Mouse (Mus musculus): ENCODE measurements around the gene Myof. TPM values are rescaled to one million over a fixed set of nuclear protein-coding genes. Genes with fewer than 3 reads are reported as not detected.
A peak's percentile ranks its signal among the peaks of the same experiment; 100 is the strongest.

The Myof gene
- total and polyA plus RNA-seq, 3 experiments = 0.30 to 4.1 (median 0.59) TPM

- Histone ChIP-seq H3K79me2 (replicated peaks; ENCODE audit: control insufficient read depth, extremely low read depth, insufficient read depth, poor library complexity, severe bottlenecking) (no peaks in the 10 kb centered on the region), H3K4me1 (ENCODE audit: control insufficient read depth in 1 of 2, insufficient read depth in 2 of 2) (peaks cover 3 to 16% of the 10 kb centered on the region in 2 experiments; a peak in 2 of 4 replicates), H3K4me2 (ENCODE audit: insufficient read depth, low read depth, poor library complexity, severe bottlenecking) (no peak overlapping the region), H3K9me3 (replicated peaks; ENCODE audit: low read length) (no peaks in the 10 kb centered on the region), H3K36me3 (replicated peaks in 1 of 2; ENCODE audit: control insufficient read depth in 1 of 2, insufficient read depth in 1 of 2, low read length in 1 of 2) (no peaks in the 10 kb centered on the region), H3K27me3 (replicated peaks) (no peaks in the 10 kb centered on the region), H3K9ac (ENCODE audit: insufficient read depth, low read depth) (no peak overlapping the region), H3K4me3 (replicated peaks in 1 of 3; ENCODE audit: low read depth in 2 of 3, low read length in 2 of 3, poor library complexity in 1 of 3) (no peak overlapping the region), H3K27ac (ENCODE audit: insufficient read depth, low read depth) (no peak overlapping the region)
- peak; percentile 18 for DNase-seq (ENCODE audit: extremely low read depth)
- dilution Hi-C loops (cut with MboI; ENCODE audit: extremely low pct_ligation_motif_present, extremely low pct_unique_long_range_greater_than_20kb, low sequenced_read_pairs) (no loop called here), in situ Hi-C loops (cut with MboI; ENCODE audit: low pct_ligation_motif_present, low pct_unique_long_range_greater_than_20kb, low sequenced_read_pairs) (no loop called here)
- TF ChIP-seq TBP (conservative IDR thresholded peaks at IDR 0.05; ENCODE audit: low read depth, low read length) (no peak), JUND (conservative IDR thresholded peaks at IDR 0.05; ENCODE audit: low read depth, low read length) (no peak), ELF1 (IDR thresholded peaks at IDR 0.05; ENCODE audit: low read depth, low read length) (no peak), SIN3A (IDR thresholded peaks at IDR 0.05; ENCODE audit: low read length) (no peak), POLR2A (IDR thresholded peaks at IDR 0.05; ENCODE audit: low read depth, low read length) (no peak), NRF1 (IDR thresholded peaks at IDR 0.05; ENCODE audit: low read depth, low read length) (no peak)
These were observed 28.1 kb downstream of the Myof start for GRCm38 (mm10) chr19:38015180-38015872.

- Histone ChIP-seq H3K27me3 (replicated peaks) (no peaks in the 10 kb centered on the region), H3K9ac (ENCODE audit: insufficient read depth, low read depth) (no peak overlapping the region), H3K4me2 (ENCODE audit: insufficient read depth, low read depth, poor library complexity, severe bottlenecking) (no peak overlapping the region), H3K4me3 (replicated peaks in 1 of 3; ENCODE audit: low read depth in 2 of 3, low read length in 2 of 3, poor library complexity in 1 of 3) (no peak overlapping the region), H3K9me3 (replicated peaks; ENCODE audit: low read length) (no peaks in the 10 kb centered on the region), H3K79me2 (replicated peaks; ENCODE audit: control insufficient read depth, extremely low read depth, insufficient read depth, poor library complexity, severe bottlenecking) (no peaks in the 10 kb centered on the region), H3K36me3 (replicated peaks in 1 of 2; ENCODE audit: control insufficient read depth in 1 of 2, insufficient read depth in 1 of 2, low read length in 1 of 2) (no peaks in the 10 kb centered on the region), H3K4me1 (ENCODE audit: control insufficient read depth in 1 of 2, insufficient read depth in 2 of 2) (peaks cover 3 to 14% of the 10 kb centered on the region in 2 experiments; a peak in 2 of 4 replicates), H3K27ac (ENCODE audit: insufficient read depth, low read depth) (no peak overlapping the region)
- DNase-seq (ENCODE audit: extremely low read depth) = no peak
- in situ Hi-C loops (cut with MboI; ENCODE audit: low pct_ligation_motif_present, low pct_unique_long_range_greater_than_20kb, low sequenced_read_pairs) (no loop called here), dilution Hi-C loops (cut with MboI; ENCODE audit: extremely low pct_ligation_motif_present, extremely low pct_unique_long_range_greater_than_20kb, low sequenced_read_pairs) (no loop called here)
- TF ChIP-seq ZKSCAN1 (IDR thresholded peaks at IDR 0.05; ENCODE audit: borderline replicate concordance, low read depth, low read length) = no peak
- no peak for TF ChIP-seq ETS1 (conservative IDR thresholded peaks at IDR 0.05; ENCODE audit: low read depth, low read length)
- no peak for TF ChIP-seq JUN (IDR thresholded peaks at IDR 0.05; ENCODE audit: insufficient read depth, low read depth, low read length)
- no peak for TF ChIP-seq IRF4 (IDR thresholded peaks at IDR 0.05; ENCODE audit: low read depth, low read length)
- TF ChIP-seq RAD21 (IDR thresholded peaks at IDR 0.05; ENCODE audit: low read depth, low read length) = no peak
- no peak for TF ChIP-seq ZC3H11A (IDR thresholded peaks at IDR 0.05; ENCODE audit: low read depth, low read length)
- no peak for TF ChIP-seq HCFC1 (IDR thresholded peaks at IDR 0.05; ENCODE audit: low read depth, low read length)
- no peak for TF ChIP-seq TCF12 (IDR thresholded peaks at IDR 0.05; ENCODE audit: low read depth, low read length)
- no peak for TF ChIP-seq CTCF (conservative IDR thresholded peaks at IDR 0.05 in 1 of 2, IDR thresholded peaks at IDR 0.05 in 1 of 2; ENCODE audit: low read depth in 2 of 2, low read length in 2 of 2)
- TF ChIP-seq USF1 (IDR thresholded peaks at IDR 0.05; ENCODE audit: low read depth, low read length) = no peak
- no peak for TF ChIP-seq POLR2A (IDR thresholded peaks at IDR 0.05; ENCODE audit: low read depth, low read length)
- no peak for TF ChIP-seq ZMIZ1 (IDR thresholded peaks at IDR 0.05; ENCODE audit: low read depth, low read length)
- TF ChIP-seq MXI1 (IDR thresholded peaks at IDR 0.05; ENCODE audit: low read depth, low read length) = no peak
- no peak for TF ChIP-seq USF2 (conservative IDR thresholded peaks at IDR 0.05; ENCODE audit: low read depth, low read length)
- TF ChIP-seq MAZ (IDR thresholded peaks at IDR 0.05; ENCODE audit: low read depth, low read length) = no peak
- no peak for TF ChIP-seq SMC3 (IDR thresholded peaks at IDR 0.05; ENCODE audit: low read depth, low read length)
- TF ChIP-seq JUND (conservative IDR thresholded peaks at IDR 0.05; ENCODE audit: low read depth, low read length) = no peak
- TF ChIP-seq RCOR1 (conservative IDR thresholded peaks at IDR 0.05; ENCODE audit: low read depth, low read length) = no peak
- no peak for TF ChIP-seq MAX (IDR thresholded peaks at IDR 0.05; ENCODE audit: low read length)
These were observed 28.9 kb downstream of the Myof start for GRCm38 (mm10) chr19:38014443-38014842.

All from CH12.LX (cell line).